Mouse (Mus musculus): ENCODE measurements around the gene Ipcef1.
A peak's percentile ranks its signal among the peaks of the same experiment; 100 is the strongest.

Ipcef1 gene

DNA sequence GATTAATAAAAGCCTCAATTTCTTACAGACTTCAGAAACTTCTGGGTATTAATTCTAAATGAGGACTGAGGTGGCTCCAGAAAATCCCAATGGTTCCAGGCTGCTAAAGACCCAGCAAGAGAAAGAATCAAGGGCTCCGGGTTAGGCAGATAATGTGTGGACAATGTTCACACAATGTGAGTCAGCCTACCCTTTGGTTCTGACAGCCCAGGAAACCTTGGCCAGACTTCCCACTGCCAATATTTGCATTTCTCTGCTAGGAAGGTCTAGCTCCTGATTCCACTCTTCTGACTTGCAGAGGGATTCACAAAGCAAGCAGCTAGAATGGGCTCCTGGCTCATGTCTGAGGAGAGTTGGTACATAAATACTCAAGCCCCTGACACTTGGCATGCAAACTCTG, 83.9 kb downstream of the Ipcef1 start:
- DNase-seq (ENCODE audit: low spot score in 2 of 2) = no peak

DNA sequence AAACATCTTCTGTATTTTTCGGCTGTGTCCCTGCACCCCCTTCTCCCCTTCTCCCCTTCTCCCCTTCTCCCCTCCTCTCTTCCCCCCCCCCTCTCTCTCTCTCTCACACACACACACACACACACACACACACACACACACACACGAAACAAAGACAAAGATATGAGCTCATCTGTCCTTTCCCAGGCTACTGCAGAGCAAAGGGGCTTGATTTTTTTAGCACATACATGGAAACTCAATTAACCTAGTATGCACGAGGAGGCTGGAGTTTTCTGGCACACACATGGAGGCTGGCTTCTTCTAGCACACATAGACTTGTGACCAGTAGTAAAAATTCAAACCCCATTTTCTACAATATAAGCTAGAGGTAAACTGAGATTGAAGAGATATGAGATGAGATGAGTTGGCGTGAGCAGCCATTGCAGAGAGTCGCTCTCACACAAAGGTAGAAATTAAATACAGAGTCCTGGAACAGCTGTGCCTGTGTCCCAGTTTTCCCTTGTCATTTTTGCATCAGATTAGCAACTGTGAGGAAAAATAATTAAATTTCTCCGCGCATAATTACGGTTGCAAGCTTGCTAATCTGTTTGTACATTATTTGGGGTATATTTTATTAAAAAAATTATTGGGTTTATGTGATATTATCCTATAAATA, 84.6 kb downstream of the Ipcef1 start:
- no peak for DNase-seq (ENCODE audit: low spot score in 2 of 2)

DNA sequence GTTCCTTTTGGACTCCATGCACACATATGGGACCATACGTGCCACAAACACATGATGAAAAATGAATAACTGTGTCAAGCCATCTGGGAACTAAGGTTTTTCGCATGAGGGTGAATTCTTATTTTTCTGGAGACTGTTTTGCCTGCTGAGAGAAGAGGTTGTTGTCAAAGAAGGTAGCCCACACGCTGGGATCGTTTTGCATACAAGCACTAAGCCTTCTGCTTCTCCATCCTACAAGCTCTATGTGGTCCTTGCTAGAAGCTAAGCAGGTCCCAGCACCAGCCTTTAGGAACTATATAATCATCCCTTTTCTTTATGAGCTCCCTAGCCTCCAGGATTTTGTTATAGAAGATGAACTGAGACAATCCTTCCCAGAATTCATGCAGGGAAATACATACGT, 93.5 kb downstream of the Ipcef1 start:
- DNase-seq (ENCODE audit: low spot score in 2 of 2) = no peak

DNA sequence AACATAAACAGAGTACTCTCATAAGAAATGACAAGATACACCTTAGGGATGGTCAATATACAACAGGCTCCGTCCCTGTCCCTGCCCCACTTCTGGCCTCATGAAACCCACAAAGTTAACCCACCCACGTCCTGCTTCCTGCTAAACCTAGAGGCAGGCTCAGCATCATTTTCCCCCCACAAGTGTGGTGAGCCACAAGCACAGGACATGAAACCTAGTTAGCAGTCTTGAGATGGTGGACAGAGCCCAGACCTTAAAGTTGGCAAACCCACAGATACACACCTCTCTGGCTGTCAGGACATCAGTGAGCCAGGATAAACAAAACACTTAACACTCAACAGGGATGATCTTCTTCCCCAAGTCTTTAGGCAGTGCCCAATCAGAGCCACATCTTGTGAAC, 95.9 kb downstream of the Ipcef1 start:
- DNase-seq (ENCODE audit: low spot score in 2 of 2) = no peak

DNA sequence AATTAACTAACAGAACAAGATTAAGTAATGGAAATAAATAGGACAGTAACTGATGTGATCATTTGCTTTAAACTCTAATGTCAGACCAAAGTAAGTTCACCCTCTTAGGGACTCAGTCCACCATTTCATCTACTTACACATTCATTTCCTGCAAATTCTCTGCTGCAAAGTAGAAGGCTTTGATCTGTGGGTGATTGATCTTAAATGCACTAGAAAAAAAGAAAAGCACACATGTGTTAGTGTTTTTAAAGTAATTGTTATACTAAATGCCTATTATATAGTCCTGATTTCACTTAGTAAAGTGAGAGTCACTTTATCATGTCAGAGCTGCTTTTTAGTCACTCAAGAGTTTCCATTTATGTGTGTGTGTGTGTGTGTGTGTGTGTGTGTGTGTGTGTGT, 97.7 kb downstream of the Ipcef1 start:
- no peak for DNase-seq (ENCODE audit: low spot score in 2 of 2)

DNA sequence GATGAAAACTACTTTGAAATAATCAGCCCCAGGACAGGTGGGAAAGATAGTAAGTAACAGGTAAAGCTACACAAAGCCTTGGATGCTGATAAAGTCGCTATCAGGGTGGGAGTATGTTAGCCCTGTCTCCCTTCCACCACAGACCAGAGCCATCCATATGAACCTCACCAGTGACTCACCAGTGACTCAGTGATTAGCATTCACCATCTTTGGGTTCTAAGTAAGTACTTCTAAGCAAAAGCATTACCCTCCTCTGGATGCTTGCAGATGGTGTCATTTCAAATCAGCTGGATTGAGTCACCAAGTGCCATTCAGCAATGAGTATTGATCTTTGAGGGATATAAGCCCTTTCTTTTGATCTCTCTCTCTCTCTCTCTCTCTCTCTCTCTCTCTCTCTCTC, 99.2 kb downstream of the Ipcef1 start:
- no peak for DNase-seq (ENCODE audit: low spot score in 2 of 2)

DNA sequence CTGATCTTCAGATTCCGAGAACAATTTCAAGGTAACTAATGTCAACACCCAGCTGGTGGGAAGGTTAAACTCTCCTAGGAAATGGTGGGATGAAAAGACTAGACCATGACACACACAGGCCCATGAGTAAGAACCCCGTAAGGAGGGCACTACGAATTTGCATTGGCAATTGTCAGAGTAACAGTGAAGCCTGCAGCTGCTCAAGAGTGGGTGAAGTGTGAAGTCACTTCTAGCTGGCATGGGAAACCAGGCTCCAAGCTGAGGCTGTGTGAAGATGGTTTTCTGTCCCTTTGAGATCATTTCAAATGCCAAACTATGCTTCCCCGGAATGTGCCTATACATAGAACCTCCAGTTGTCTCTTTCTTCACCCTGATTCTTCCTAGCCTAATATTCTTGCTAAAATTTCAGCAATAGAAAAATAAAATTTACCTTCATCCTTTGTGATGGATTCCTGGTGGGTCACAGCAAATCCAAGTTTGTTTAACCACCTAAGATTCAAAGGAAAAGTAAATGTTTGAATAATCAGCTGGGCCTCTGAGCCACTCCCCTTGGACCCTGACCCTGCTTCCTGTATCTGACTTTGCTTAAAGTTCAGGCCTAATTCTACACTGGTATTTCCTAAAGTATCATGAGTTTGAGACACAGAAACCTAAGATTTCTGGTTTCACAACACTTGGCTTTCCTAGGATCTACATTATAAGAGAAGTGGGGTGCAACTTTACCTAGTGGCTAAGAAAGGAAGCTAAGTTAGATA, 115.4 kb downstream of the Ipcef1 start:
- peak; percentile 57 to 79 for DNase-seq (ENCODE audit: low spot score in 2 of 2)

DNA sequence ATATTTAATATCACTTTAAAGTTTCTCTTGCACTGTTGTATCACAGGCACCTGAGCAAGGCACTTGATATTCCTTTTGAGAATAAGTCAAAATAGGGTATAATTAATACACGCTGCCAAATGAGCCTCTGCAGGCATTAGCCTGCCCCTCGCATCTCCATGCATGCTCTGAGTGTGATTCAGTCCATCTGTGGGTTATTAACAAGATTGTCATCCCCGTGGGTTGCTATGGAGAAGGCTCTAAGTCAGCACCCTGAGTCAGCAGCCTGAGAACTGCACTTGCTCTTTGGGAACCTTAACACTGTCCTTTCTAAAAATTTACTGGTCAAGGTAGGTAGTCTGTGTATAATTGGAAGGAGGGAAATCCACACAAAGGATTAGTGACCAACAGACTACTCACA, 117.5 kb downstream of the Ipcef1 start:
- no peak for DNase-seq (ENCODE audit: low spot score in 2 of 2)

DNA sequence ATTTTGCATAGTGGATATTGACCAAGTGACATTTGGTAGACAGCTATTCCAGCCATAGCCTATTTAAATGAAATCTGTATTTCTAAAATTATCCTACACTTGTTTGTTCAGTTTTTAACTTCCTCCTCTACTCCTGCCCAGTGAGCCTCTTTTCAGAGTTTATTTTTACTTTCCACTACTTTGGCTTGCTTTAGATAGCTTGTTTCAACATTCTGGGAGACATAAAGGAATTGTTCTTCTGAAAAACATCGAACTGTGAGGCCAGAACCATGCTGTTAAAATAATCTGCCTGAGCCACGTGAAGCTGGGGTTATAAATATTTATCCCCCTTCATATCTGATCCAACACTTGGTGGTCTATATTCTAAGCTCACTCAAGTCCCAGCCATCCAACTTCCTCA, 121.4 kb downstream of the Ipcef1 start:
- peak in 1 of 2 experiments; percentile 47 for DNase-seq (ENCODE audit: low spot score in 2 of 2)

DNA sequence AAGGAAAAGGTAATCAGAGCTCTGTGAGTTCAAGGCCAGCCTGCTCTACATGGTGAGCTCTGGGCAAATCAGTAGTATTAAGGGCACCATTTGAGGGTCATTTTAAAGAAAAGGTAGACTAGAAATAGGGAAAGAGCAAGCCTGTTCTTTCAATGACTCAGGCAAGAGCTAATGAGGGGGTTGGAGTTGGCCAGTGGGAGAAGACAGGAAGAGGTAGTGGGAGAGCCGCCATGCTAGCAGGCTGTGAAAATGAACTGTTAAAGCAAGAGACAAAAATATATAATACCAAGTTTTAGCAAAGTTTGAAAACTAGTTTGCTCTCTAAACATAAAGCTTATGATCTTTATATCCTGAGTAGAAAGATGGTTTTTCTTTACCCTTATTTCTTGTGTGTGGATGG, 121.9 kb downstream of the Ipcef1 start:
- DNase-seq (ENCODE audit: low spot score in 2 of 2) = peak; percentile 36 to 52

DNA sequence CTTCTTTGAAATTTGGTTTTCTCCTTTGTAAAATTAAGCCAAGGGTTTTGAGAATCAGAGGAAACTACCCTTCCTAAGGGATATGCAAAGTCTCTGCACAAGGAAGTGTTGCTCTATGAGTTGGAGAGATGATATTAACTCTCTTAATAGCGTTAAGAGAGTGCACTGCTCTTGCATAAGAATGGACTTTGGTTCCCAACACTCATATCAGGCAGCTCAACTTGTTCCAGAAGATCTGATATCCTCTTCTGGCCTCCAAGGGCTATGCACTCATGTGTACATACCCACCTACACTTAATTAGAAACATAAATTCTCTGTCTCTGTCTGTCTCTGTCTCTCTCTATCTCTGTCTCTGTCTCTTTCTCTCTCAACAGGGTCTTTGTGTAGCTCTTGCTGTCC, 123.4 kb downstream of the Ipcef1 start:
- no peak for DNase-seq (ENCODE audit: low spot score in 2 of 2)

DNA sequence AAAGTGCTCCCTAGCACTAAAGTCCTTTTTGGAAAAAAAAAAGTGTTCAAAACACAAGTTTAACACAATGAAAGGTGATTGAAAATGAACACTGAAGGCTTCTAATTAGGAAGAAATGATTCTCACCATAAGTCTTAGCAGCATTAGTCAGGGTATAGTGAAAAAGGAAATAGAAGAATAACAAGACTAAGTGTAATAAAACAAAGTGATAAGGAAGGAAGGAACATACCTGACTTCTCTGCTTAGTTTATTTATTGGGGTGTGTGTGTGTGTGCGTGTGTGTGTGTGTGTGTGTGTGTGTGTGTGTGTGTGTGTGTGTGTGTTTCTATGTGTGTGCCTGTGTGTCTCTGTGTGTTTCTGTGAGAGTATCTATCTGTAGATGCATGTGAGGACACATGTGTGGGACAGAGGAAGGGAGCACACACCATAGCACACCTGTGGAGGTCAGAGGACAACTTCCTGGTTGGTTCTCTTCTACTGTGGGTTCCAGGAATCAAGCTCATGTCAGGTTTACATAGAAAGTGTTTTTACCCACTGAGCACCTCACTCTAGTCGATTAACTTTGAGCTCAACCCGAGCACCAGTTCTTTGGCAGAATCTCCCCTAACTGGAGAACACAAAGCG, 124.6 kb downstream of the Ipcef1 start:
- no peak for DNase-seq (ENCODE audit: low spot score in 2 of 2)

DNA sequence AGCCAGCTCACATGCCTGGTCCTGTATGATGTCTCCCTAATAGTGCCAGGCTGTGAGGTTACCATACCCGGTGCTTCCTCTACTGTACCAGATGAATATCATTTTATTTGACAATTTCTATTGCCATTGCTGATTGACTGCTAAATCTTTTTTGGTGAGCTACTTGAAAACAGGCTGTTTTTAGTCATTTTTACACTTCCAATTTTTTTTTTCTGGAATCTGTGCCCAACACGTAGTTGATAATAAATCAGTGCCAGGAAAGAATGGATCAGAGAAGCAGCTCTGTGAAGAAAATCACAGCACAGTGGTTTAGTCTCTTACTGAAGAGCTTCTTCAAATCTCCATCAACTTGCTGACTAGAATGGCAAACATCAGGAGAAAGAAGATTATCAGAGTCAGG, 125.6 kb downstream of the Ipcef1 start:
- no peak for DNase-seq (ENCODE audit: low spot score in 2 of 2)

DNA sequence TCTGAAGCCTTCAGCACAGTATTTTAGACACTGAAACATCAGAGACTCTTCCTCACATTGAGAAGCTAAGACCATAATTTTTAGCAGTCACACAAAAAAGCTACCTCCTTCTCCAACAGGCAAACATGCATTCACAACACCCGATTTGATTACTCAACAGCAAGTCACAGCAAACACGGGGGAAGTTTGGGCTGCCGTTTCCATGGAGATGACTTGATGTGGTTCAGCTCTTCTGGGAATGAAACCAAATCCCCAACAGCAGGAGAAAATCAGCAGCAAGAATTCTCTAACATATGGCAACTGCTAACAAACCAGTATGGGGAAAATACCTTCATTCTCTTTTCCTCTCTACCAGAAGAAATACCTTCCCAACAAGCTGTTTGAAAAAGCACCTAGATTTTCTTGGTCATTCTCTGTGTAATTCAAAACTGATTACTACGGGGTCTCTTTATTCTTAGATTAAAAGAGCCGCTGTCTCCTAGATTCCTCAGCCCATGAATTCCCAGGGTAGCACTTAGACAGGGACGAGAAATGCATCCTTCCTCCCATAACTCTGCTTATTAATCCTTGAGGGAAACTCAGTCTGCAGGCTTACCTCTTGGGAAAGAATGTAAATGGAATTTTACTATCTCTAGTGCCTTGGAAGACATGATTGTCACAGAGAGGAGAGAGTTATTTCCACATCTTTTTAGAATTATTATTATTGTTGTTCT, 135.6 kb downstream of the Ipcef1 start:
- DNase-seq (ENCODE audit: low spot score in 2 of 2) = peak; percentile 84 to 93

DNA sequence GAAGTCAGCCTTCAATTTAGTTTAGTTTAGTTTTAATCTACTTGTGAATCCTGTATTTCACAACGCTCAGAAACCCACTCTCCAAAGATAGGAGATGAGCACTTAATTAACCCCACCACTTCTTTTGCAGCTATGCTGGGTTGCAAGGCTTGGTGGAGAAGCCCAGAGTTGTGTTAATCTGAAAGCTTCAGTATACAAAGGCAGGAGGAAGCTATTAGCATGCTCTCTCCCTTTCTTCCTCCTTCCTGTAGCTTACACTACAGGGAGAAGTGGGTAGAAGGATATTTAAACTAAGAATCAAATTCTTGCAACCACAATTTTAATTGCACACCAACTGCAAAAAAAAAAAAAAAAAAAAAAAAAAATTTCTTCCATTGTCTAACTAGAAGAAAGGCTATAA, 136.3 kb downstream of the Ipcef1 start:
- no peak for DNase-seq (ENCODE audit: low spot score in 2 of 2)

DNA sequence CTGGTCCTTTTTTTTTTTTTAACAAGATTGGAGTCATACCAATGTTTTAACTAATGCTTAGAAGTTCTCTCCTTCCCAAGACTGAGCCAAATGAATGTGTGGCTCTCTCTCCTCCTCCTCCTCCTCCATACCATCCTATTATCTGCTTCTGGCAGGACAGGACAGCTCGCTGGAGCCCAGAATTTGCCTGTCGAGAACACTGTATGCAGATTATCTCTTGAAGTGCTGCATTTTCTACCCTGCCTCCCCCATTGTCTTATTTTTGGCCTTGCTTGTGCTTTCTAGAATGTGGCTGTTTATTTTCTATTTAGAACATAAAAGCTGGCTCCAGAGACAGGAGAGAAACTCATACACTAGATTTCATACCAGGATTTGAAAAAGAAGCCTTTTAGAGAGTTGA, 142.5 kb downstream of the Ipcef1 start:
- DNase-seq (ENCODE audit: low spot score in 2 of 2) = peak in 1 of 2 experiments; percentile 46

DNA sequence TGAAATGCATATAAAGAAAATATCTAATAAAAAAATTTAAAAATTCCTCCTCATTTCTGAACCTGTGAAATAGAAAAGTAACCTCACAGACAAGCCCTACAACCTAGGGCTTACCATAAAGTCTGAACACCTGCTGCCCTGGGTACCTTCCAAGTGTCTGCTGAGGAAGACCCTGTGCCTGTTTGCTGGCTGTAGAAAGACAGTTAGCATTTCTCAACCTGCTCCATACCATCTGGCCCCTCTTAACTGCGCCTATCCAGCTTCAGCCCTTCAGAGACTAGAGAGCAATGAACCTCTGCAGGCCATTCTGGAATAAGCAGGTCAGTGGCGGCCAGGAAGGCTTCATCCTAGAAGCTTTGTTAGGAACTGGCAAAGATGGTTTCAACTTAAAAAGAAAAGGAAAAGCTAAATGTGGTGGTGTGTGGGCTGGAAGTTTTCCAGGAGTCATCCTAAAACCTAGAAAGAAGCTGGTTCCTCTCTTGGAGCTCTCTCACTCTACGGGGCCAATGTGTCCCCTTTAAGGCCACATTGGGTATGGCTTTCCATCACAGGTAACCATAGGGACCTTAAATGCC, 150.4 kb downstream of the Ipcef1 start:
- no peak for DNase-seq (ENCODE audit: low spot score in 2 of 2)

DNA sequence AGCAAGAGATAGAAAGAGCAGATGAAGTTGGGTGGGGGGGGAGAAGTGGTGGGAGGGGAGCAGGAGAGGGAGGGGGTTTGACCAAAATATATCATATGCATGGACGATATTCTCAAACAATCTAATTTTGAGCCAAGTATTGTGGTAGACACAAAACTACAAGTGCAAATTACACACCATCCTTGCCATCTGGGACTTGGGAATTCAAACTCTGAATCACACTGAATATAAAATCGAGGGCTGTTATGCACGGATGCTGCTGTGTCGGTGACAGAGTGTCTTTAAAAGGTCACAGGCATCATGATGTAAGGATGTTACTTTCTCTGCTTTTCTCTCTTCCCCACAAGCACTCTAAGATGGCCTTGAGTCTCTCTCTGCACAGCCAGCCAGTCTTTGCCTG, 152.2 kb downstream of the Ipcef1 start:
- DNase-seq (ENCODE audit: low spot score in 2 of 2) = no peak

DNA sequence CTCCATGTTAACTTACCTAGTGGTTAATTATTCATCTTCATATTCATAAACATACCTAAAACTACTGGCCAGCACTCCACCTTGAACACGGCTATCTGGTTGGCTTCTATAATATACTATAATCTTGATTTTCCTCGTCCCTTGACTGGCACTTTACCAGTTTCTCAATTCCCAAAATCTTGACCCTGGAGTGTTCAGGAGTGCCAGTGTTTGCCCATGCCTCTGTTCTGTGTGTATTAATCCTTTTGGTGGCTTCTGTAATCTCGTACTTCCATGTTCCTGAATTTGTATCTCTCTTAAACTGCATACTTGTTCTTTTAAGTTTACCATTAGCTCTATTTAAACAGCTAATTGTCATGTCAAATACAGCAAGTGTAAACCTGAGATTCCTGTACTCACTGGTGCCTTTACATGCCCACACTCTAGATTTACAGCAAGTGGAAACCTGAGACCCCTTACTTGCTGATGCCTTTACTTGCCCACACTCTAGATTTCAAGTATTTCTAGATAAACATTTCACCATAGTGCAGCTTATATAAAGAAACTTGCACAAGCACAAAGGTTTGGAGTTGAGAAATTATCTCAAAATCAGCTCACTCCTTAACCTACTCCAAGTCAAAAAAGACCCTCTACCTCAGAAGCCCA, 155.5 kb downstream of the Ipcef1 start:
- DNase-seq (ENCODE audit: low spot score in 2 of 2) = no peak

DNA sequence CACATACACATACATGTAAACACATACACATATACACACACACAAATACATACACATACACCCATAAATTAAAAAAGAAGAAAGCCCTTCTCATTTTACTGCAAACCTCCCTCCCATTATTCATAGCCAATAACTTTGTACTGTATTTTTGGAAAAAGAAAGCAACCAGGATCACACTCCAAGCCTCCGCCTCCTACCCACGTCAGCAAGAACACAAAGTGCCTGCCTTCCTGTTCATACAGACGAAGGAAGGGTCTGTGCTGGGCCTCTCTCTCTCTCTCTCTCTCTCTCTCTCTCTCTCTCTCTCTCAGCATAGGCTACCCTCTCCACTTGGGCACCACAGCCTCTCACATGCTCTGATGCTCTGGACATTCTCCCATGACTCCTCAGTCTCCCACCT, 156.5 kb downstream of the Ipcef1 start:
- DNase-seq (ENCODE audit: low spot score in 2 of 2) = no peak

DNA sequence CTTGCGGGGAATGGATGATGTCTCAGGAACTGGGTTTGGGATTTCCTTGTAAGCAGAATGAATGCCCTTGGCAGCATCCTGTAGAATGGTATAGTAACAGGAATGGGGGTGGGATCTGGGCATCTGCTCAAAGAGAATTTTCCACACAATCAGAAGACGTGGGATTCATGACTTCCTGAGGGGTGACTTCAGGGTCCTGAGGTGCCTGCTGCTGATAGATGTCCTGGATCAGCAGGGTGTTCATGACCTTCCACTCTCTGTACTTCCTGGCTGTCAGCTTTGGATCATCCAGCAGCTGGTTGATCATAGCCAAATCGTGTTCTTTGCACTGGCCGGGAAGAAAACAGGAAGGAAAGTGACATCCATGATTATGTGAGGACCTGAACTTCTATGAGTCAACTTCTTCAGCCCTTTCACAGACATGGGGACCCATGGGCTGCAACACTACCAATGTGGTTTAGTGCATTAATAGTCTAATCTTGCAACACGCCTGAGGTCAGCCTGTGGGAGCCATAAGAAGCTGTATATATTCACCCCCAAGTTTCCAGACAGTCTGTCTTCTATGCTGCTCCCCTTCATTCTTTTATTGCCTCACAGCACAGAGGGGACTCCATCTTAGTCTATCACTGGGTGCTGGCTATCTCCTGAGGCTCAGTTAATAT, 161.8 kb downstream of the Ipcef1 start:
- DNase-seq (ENCODE audit: low spot score in 2 of 2) = no peak

Measured in right cerebral cortex, postnatal 10 days (tissue).